Mouse (Mus musculus): ENCODE measurements around the gene Nkx2-1. TPM values are rescaled to one million over a fixed set of nuclear protein-coding genes. Genes with fewer than 3 reads are reported as not detected.
"Not testable (repeated sequence)": the region's sequence is repeated elsewhere in the genome, so short reads cannot be mapped to it uniquely, and the experiment has no call there.

Gene Nkx2-1
- polyA plus RNA-seq, 1 experiment from 2014 or later, result 0.06 TPM

GRCm38 (mm10) chr12:56532986-56533495 lies 3.7 kb downstream of the Nkx2-1 start:
- 0% methylated on average over 50 of the region's 50 CpGs for WGBS
- H3K9ac ChIP-seq, result no peak overlapping the region

DNA sequence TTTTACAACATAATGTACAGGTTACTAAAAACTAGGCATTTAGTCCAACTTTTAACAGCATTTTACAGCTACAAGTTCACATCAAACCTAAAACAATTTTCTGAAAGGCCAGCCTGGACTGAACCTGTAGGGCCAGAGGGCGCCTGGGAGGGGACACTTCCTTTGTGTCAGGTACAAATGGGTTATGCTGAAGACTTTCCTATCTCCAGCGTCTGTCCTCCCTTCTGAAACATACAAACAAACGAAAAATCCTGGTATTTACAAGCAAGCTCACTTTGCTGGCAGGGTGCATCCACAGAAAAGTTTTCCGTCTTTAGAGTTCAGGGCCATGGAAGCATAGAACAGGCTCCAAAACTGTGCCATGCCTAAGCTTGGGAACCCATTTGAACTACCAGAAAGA lies 4.6 kb downstream of the Nkx2-1 start:
- no peak for ATAC-seq (ENCODE audit: low FRiP score, low read depth)
- peaks cover 15% of the 10 kb centered on the region for H3K4me1 ChIP-seq (replicated peaks)
- WGBS, result 2% methylated on average over 4 of the region's 4 CpGs
- no peak overlapping the region for H3K4me2 ChIP-seq
- no peaks in the 10 kb centered on the region for H3K9me3 ChIP-seq
- H3K36me3 ChIP-seq, result no peaks in the 10 kb centered on the region
- H3K9ac ChIP-seq, result no peak overlapping the region
- H3K4me3 ChIP-seq, result no peak overlapping the region
- H3K27me3 ChIP-seq, result peaks cover 87% of the 10 kb centered on the region
- H3K27ac ChIP-seq (replicated peaks), result no peak overlapping the region

More at GRCm38 (mm10) chr12:56532986-56533495, 3.7 kb downstream of the Nkx2-1 start:
- no peaks in the 10 kb centered on the region for H3K9me3 ChIP-seq
- H3K4me1 ChIP-seq (replicated peaks), result peaks cover 15% of the 10 kb centered on the region
- H3K4me2 ChIP-seq, result peak overlapping the region; percentile 30
- no peak overlapping the region for H3K27ac ChIP-seq (replicated peaks)
- no peak overlapping the region for H3K4me3 ChIP-seq
- H3K27me3 ChIP-seq, result peaks cover 86% of the 10 kb centered on the region
- ATAC-seq (ENCODE audit: low FRiP score, low read depth), result no peak
- H3K36me3 ChIP-seq, result no peaks in the 10 kb centered on the region

GRCm38 (mm10) chr12:56531051-56531620 lies 5.6 kb downstream of the Nkx2-1 start:
- H3K36me3 ChIP-seq, result no peaks in the 10 kb centered on the region
- WGBS, result 2% methylated on average over 3 of the region's 3 CpGs
- ATAC-seq (ENCODE audit: low FRiP score, low read depth), result no peak
- H3K4me3 ChIP-seq, result no peak overlapping the region
- no peak overlapping the region for H3K27ac ChIP-seq (replicated peaks)
- H3K9ac ChIP-seq, result no peak overlapping the region
- H3K27me3 ChIP-seq, result peaks cover 88% of the 10 kb centered on the region
- no peaks in the 10 kb centered on the region for H3K9me3 ChIP-seq
- no peak overlapping the region for H3K4me2 ChIP-seq
- peaks cover 15% of the 10 kb centered on the region for H3K4me1 ChIP-seq (replicated peaks)

GRCm38 (mm10) chr12:56529931-56530330 lies 6.8 kb downstream of the Nkx2-1 start:
- no peak for ATAC-seq (ENCODE audit: low FRiP score, low read depth)

DNA sequence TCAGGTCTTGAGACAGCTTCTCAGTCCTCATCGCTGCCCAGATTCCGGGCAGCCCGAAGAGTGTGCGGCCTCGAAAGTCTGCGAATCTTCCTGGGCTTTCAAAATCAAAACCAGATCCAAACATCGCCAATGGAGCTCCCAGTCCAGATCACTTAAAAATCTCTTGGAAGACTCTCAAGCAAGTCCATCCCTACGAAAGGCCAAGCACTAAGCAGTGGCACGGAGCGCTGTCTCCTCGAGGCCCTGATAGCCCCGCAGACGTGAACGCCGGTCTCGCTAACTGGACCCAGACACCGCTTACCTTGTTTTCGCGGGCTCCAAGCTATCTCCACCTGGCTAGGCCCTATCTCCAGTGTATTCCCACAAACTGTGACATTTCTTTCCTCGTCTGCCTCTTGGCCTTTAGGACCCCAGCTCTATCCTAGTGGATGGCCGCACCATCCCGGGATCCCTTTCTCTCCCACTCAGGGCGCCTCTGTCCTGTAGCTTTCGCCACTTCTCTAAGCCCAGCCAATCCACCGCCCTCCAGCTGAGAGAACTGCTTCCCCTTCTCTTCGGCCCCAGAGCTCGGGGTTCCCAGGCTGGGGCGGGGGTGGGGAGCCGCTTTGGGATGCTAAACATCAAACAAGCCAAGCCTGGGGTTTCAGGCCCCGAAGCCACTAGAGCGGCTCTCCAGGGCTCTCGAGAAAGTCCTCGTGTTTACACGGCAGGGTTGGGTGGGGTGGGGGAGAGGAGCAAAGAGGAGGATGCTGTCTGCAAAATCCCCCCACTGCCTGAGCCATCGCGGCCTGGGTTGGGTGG lies 7.6 kb downstream of the Nkx2-1 start:
- H3K27me3 ChIP-seq, result peaks cover 92% of the 10 kb centered on the region
- no peaks in the 10 kb centered on the region for H3K36me3 ChIP-seq
- no peak overlapping the region for H3K9ac ChIP-seq
- no peak overlapping the region for H3K4me2 ChIP-seq
- no peak overlapping the region for H3K27ac ChIP-seq (replicated peaks)
- no peaks in the 10 kb centered on the region for H3K9me3 ChIP-seq
- H3K4me3 ChIP-seq, result no peak overlapping the region
- H3K4me1 ChIP-seq (replicated peaks), result peaks cover 6% of the 10 kb centered on the region
- WGBS, result 2% methylated on average over 36 of the region's 36 CpGs
- no peak for ATAC-seq (ENCODE audit: low FRiP score, low read depth)

More at GRCm38 (mm10) chr12:56529931-56530330, 6.8 kb downstream of the Nkx2-1 start:
- Histone ChIP-seq H3K4me2 (no peak overlapping the region), H3K9me3 (no peaks in the 10 kb centered on the region), H3K9ac (no peak overlapping the region), H3K36me3 (no peaks in the 10 kb centered on the region), H3K27me3 (peaks cover 92% of the 10 kb centered on the region), H3K4me3 (no peak overlapping the region), H3K27ac (replicated peaks) (no peak overlapping the region), H3K4me1 (replicated peaks) (peaks cover 11% of the 10 kb centered on the region)
- 2% methylated on average over 3 of the region's 3 CpGs for WGBS

DNA sequence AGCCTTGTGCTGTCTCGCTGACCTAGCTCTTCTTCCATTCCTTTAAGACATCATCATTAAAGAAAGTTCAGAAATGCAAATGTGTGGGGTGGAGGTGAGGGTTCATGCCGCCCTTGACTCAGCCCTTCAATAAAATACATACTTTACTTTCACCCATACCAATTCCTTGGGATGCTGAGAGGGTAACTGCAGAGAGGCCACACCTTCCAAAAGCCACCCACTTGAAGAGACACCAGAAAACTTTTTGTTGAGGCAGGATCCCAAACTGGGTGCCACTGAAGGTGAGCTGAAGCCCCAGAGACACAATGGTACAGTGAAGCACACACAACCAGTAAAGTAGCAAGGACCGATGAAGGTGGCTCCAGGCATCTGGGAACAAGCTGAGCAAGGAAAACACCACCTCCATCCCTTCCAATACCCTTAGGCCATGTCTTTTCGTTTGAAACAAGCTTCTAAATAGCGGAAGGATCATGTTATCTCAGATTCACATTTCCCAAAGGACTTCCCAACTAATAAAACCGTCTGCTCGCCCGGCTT lies 8.6 kb downstream of the Nkx2-1 start:
- no peak for ATAC-seq (ENCODE audit: low FRiP score, low read depth)
- Histone ChIP-seq H3K27ac (replicated peaks) (no peak overlapping the region), H3K4me3 (no peak overlapping the region), H3K27me3 (peaks cover 92% of the 10 kb centered on the region), H3K36me3 (no peaks in the 10 kb centered on the region), H3K9ac (no peak overlapping the region), H3K4me1 (replicated peaks) (peaks cover 3% of the 10 kb centered on the region), H3K9me3 (no peaks in the 10 kb centered on the region), H3K4me2 (no peak overlapping the region)
- WGBS, result 3% methylated on average over 8 of the region's 8 CpGs

- WGBS, result 26% methylated on average over 4 of the region's 4 CpGs
- no peak overlapping the region for H3K4me3 ChIP-seq
- no peak overlapping the region for H3K27ac ChIP-seq (replicated peaks)
- no peaks in the 10 kb centered on the region for H3K4me1 ChIP-seq (replicated peaks)
- H3K27me3 ChIP-seq, result peaks cover 95% of the 10 kb centered on the region
- no peaks in the 10 kb centered on the region for H3K9me3 ChIP-seq
- ATAC-seq (ENCODE audit: low FRiP score, low read depth), result no peak
- H3K4me2 ChIP-seq, result no peak overlapping the region
- H3K9ac ChIP-seq, result no peak overlapping the region
- no peaks in the 10 kb centered on the region for H3K36me3 ChIP-seq
Observed at GRCm38 (mm10) chr12:56527071-56527470, 9.6 kb downstream of the Nkx2-1 start.

GRCm38 (mm10) chr12:56525219-56525797 lies 11.4 kb downstream of the Nkx2-1 start:
- H3K36me3 ChIP-seq; H3K4me1 ChIP-seq (replicated peaks); H3K4me2 ChIP-seq; H3K4me3 ChIP-seq; H3K27ac ChIP-seq (replicated peaks); H3K9me3 ChIP-seq; H3K9ac ChIP-seq: not testable (repeated sequence)
- WGBS, result 8% methylated on average over 10 of the region's 16 CpGs
- H3K27me3 ChIP-seq, result peaks cover 88% of the 10 kb centered on the region
- peak; percentile 87 for ATAC-seq (ENCODE audit: low FRiP score, low read depth)

DNA sequence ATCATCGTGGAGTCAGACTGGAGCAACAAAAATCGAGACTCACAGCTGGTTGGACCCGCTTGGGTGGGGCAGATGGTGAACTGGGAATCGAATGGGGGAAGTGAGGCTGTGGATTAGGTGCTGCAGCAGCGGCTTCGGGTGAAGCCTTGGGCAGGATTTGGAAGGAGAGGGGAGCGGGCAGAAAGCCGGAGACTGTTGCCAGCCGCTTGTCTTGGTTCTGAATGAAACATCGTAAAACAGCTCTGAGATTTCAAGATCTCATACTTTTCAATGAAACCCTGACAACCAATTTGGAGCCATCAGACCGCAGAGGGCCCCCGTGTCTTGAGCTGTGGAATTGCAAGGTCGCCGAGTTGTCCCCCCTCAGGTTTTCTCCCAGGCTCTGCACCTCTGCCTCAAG lies 12.5 kb downstream of the Nkx2-1 start:
- Histone ChIP-seq H3K4me3 (no peak overlapping the region), H3K4me2 (no peak overlapping the region), H3K27me3 (peaks cover 86% of the 10 kb centered on the region), H3K9me3 (no peaks in the 10 kb centered on the region), H3K9ac (no peak overlapping the region), H3K27ac (replicated peaks) (no peak overlapping the region), H3K4me1 (replicated peaks) (no peaks in the 10 kb centered on the region), H3K36me3 (no peaks in the 10 kb centered on the region)
- no peak for ATAC-seq (ENCODE audit: low FRiP score, low read depth)
- WGBS, result 5% methylated on average over 14 of the region's 14 CpGs

DNA sequence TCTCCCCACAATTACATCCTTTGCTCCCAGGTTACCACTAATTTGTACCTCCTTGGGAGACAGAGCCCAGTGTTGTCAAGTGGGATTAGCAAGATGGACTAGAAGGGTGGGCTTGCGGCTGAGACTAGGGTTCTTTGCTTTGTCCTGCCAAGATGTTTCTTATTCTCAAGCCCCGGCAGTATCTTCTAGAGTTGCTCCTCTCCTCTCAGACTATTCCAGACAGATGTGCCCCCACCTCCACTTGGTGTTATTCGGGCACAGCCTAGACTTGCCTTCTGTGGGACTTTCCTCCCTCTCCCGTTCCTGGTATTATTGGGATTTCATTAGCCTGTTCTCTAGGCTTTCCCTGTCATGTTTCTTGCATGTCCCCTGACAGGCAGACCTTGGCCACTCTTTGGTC lies 14.5 kb downstream of the Nkx2-1 start:
- WGBS, result 16% methylated on average over 4 of the region's 4 CpGs
- Histone ChIP-seq H3K4me1 (replicated peaks) (no peaks in the 10 kb centered on the region), H3K27me3 (peaks cover 86% of the 10 kb centered on the region), H3K27ac (replicated peaks) (no peak overlapping the region), H3K9ac (no peak overlapping the region), H3K4me3 (no peak overlapping the region), H3K9me3 (no peaks in the 10 kb centered on the region), H3K4me2 (no peak overlapping the region), H3K36me3 (no peaks in the 10 kb centered on the region)
- ATAC-seq (ENCODE audit: low FRiP score, low read depth), result no peak

DNA sequence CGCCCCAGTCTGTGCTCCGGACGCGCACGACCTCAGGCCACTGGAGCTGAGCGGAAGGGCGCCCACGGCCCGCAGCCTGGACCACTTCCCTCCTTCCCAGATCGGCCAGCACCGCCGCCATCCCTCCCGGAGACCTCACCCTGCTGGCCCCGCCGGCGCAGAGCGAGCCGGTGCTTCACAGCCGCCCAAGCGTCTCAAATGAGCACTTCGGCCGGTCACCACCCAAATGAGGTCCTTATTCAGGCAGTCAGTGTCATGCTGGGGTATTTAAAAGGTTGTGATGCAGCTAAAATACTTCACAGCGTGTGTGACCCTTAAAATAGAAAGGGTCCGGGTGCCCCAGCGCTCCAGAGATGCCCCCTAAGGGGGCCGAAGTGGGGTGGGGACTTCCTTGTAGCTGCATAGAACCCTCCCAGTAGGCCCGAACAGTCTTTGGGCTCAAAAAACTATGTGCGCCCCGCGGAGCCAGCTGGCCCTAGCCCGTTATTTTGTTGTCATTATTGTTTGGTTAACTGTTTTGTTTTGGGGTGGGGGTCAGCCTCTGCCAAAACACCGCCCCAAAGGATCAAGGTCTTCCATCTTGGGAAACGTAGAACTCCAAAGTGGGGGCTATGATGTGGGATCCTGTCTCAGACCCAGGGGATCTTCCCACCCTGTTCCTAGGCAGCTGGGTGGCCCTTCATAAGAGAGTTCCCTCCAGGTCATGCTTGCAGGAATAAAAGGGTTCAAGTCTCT lies 15.4 kb downstream of the Nkx2-1 start:
- ATAC-seq (ENCODE audit: low FRiP score, low read depth), result no peak
- Histone ChIP-seq H3K9ac (no peak overlapping the region), H3K4me3 (no peak overlapping the region), H3K27me3 (peaks cover 82% of the 10 kb centered on the region), H3K36me3 (no peaks in the 10 kb centered on the region), H3K4me2 (no peak overlapping the region), H3K4me1 (replicated peaks) (no peaks in the 10 kb centered on the region), H3K9me3 (no peaks in the 10 kb centered on the region), H3K27ac (replicated peaks) (no peak overlapping the region)
- under 1% methylated on average over 33 of the region's 33 CpGs for WGBS
